Mouse (Mus musculus) limb, embryonic 11.5 days (tissue): ENCODE results near the gene Clec18a. TPM values are rescaled to one million over a fixed set of nuclear protein-coding genes. Genes with fewer than 3 reads are reported as not detected.
A peak's percentile ranks its signal among the peaks of the same experiment; 100 is the strongest.
"Not testable (repeated sequence)": the region's sequence is repeated elsewhere in the genome, so short reads cannot be mapped to it uniquely, and the experiment has no call there.

Experiments used
- ATAC-seq: fragments of 200-750 bp; cut with Nextera tagmentation; 2 replicates; pipeline ENCODE4 v1.8.0; 2017; ENCODE audit warnings: low read depth; ENCODE audit not compliant: insufficient number of reproducible peaks, low FRiP score, low TSS enrichment
- DNase-seq: peaks from one replicate; pipeline ENCODE4 v3.0.0-alpha.2; 2015; ENCODE audit warnings: low spot score
- H3K27ac ChIP-seq: fragments of 300-500 bp; sonication (generic); replicated peaks from 2 replicates; pipeline ENCODE4 v1.5.1; 2014; ENCODE audit warnings: low read depth, mild to moderate bottlenecking, low read length
- H3K27me3 ChIP-seq: fragments of 300-500 bp; sonication (generic); 2 replicates; pipeline ENCODE4 v1.6.1; 2014; ENCODE audit warnings: mild to moderate bottlenecking, low read length, mixed read lengths; ENCODE audit not compliant: control insufficient read depth, insufficient read depth
- H3K36me3 ChIP-seq: fragments of 300-500 bp; sonication (generic); 2 replicates; pipeline ENCODE4 v1.6.1; 2014; ENCODE audit warnings: mild to moderate bottlenecking, low read length, moderate library complexity, mixed read lengths; ENCODE audit not compliant: control insufficient read depth, insufficient read depth
- H3K4me1 ChIP-seq: fragments of 300-500 bp; sonication (generic); 2 replicates; pipeline ENCODE4 v1.6.1; 2014; ENCODE audit warnings: low read length, mixed read lengths; ENCODE audit not compliant: control insufficient read depth, insufficient read depth
- H3K4me2 ChIP-seq: fragments of 300-500 bp; sonication (generic); 2 replicates; pipeline ENCODE4 v1.6.1; 2014; ENCODE audit warnings: low read depth, mild to moderate bottlenecking, moderate library complexity; ENCODE audit not compliant: severe bottlenecking
- H3K4me3 ChIP-seq: fragments of 300-500 bp; sonication (generic); 2 replicates; pipeline ENCODE4 v1.5.1; 2014; ENCODE audit warnings: low read depth, low read length
- H3K9ac ChIP-seq: fragments of 300-500 bp; sonication (generic); 2 replicates; pipeline ENCODE4 v1.6.1; 2014; ENCODE audit warnings: mild to moderate bottlenecking, low read length
- H3K9me3 ChIP-seq: fragments of 300-500 bp; sonication (generic); 2 replicates; pipeline ENCODE4 v1.6.1; 2016; ENCODE audit warnings: low read length; ENCODE audit not compliant: control insufficient read depth
- WGBS: fragments of 180-500 bp; shearing (Covaris S2); extraction: QIAGEN DNeasy Blood & Tissue Kit; methylation state at CpG from one replicate; pipeline ENCODE4 v1.1.7; 2014; 5-methylcytosine and 5-hydroxymethylcytosine counted together
- polyA plus RNA-seq: library from polyadenylated mRNA; unstranded; fragments of >200 nt; fragmentation: Nextera tagmentation; extraction: Ambion mirVana; gene quantifications from 2 replicates; pipeline ENCODE4 v1.2.1, GENCODE M21; 2014

Clec18a gene
- polyA plus RNA-seq, 1 experiment from 2014 or later, result not detected

GRCm38 (mm10) chr8:111032916-111033315 lies 59.3 kb downstream of the Clec18a start, which contains the start of gene Aars:
Aars (plus strand) TSS chr8:111033144.
- H3K27ac ChIP-seq, result peak within 1 kb of the TSS; percentile 68
- H3K4me2 ChIP-seq, result peak within 1 kb of the TSS; percentile 68
- H3K9ac ChIP-seq, result peak within 1 kb of the TSS; percentile 75
- DNase-seq (no peak), ATAC-seq (no peak)
- peaks cover 8% of the 10 kb centered on the region for H3K4me1 ChIP-seq
- H3K4me3 ChIP-seq, result peak within 1 kb of the TSS; percentile 67
- no peaks in the 10 kb centered on the region for H3K9me3 ChIP-seq
- 97% methylated on average over 7 of the region's 7 CpGs for WGBS
- H3K27me3 ChIP-seq, result no peaks in the 10 kb centered on the region
- peaks cover 8% of the 10 kb centered on the region; the same call in 1 of the 2 replicates for H3K36me3 ChIP-seq

- Histone ChIP-seq H3K9ac (no peak within 1 kb of the TSS), H3K27ac (no peak within 1 kb of the TSS), H3K9me3 (no peaks in the 10 kb centered on the region), H3K36me3 (peaks cover 3% of the 10 kb centered on the region; the same call in 1 of the 2 replicates), H3K4me3 (no peak within 1 kb of the TSS), H3K4me2 (no peak within 1 kb of the TSS), H3K27me3 (no peaks in the 10 kb centered on the region), H3K4me1 (peaks cover 8% of the 10 kb centered on the region)
- DNase-seq, result no peak
- 95% methylated on average over 19 of the region's 19 CpGs for WGBS
- ATAC-seq, result no peak
These were observed 60.7 kb downstream of the Clec18a start, which contains the start of gene Ddx19b for GRCm38 (mm10) chr8:111031572-111031971. Ddx19b (minus strand) TSS chr8:111031751.

GRCm38 (mm10) chr8:111030045-111030444 lies 62.2 kb downstream of the Clec18a start:
- DNase-seq (no peak), ATAC-seq (no peak)
- no peak overlapping the region for H3K4me2 ChIP-seq
- WGBS, result 71% methylated on average over 6 of the region's 6 CpGs
- H3K9ac ChIP-seq, result no peak overlapping the region
- no peaks in the 10 kb centered on the region for H3K9me3 ChIP-seq
- no peaks in the 10 kb centered on the region for H3K36me3 ChIP-seq
- peaks cover 5% of the 10 kb centered on the region; the same call in 1 of the 2 replicates for H3K4me1 ChIP-seq
- H3K27ac ChIP-seq, result no peak overlapping the region
- H3K27me3 ChIP-seq, result no peaks in the 10 kb centered on the region
- H3K4me3 ChIP-seq, result no peak overlapping the region

- Histone ChIP-seq H3K36me3 (no peaks in the 10 kb centered on the region), H3K4me1 (peaks cover under 1% of the 10 kb centered on the region; the same call in 1 of the 2 replicates), H3K4me2 (no peak overlapping the region), H3K27me3 (no peaks in the 10 kb centered on the region), H3K9me3 (no peaks in the 10 kb centered on the region), H3K27ac (no peak overlapping the region), H3K9ac (no peak overlapping the region), H3K4me3 (no peak overlapping the region)
- 48% methylated on average over 4 of the region's 4 CpGs for WGBS
- DNase-seq, result no peak
- ATAC-seq, result no peak
These were observed 62.6 kb downstream of the Clec18a start for GRCm38 (mm10) chr8:111029589-111029988.

GRCm38 (mm10) chr8:111027391-111027937 lies 64.8 kb downstream of the Clec18a start:
- H3K4me2 ChIP-seq, result peak overlapping the region; percentile 91
- no peak overlapping the region for H3K27ac ChIP-seq
- ATAC-seq (peak; percentile 80), DNase-seq (peak; percentile 85)
- no peaks in the 10 kb centered on the region for H3K27me3 ChIP-seq
- no peaks in the 10 kb centered on the region for H3K9me3 ChIP-seq
- peak overlapping the region; percentile 74 for H3K4me3 ChIP-seq
- no peaks in the 10 kb centered on the region for H3K36me3 ChIP-seq
- under 1% methylated on average over 31 of the region's 31 CpGs for WGBS
- H3K9ac ChIP-seq, result peak overlapping the region; percentile 83
- H3K4me1 ChIP-seq, result no peaks in the 10 kb centered on the region

GRCm38 (mm10) chr8:111026609-111027008 lies 65.6 kb downstream of the Clec18a start:
- H3K4me2 ChIP-seq, H3K27ac ChIP-seq, H3K9me3 ChIP-seq, H3K36me3 ChIP-seq, ATAC-seq, H3K4me1 ChIP-seq, DNase-seq, H3K4me3 ChIP-seq, H3K9ac ChIP-seq, H3K27me3 ChIP-seq: not testable (repeated sequence)
- WGBS, result 100% methylated on average over 1 of the region's 2 CpGs

GRCm38 (mm10) chr8:111010230-111010991 lies 81.8 kb downstream of the Clec18a start:
- not testable (repeated sequence) for H3K9ac ChIP-seq, H3K36me3 ChIP-seq, H3K4me3 ChIP-seq, H3K27me3 ChIP-seq, ATAC-seq, H3K4me2 ChIP-seq, DNase-seq, H3K9me3 ChIP-seq, H3K4me1 ChIP-seq, H3K27ac ChIP-seq
- WGBS, result 93% methylated on average over 8 of the region's 10 CpGs
